Mouse (Mus musculus) liver, postnatal 0 days (tissue): ENCODE data around the gene Dhh. TPM values are rescaled to one million over a fixed set of nuclear protein-coding genes. Genes with fewer than 3 reads are reported as not detected.
A peak's percentile ranks its signal among the peaks of the same experiment; 100 is the strongest.

ENCODE experiments used
- ATAC-seq: fragments of 200-750 bp; cut with Nextera tagmentation; 2 replicates; pipeline ENCODE4 v1.8.0; 2017; ENCODE audit warnings: mild to moderate bottlenecking, moderate library complexity
- DNase-seq: peaks from one replicate; pipeline ENCODE4 v3.0.0-alpha.2; 2016
- H3K27ac ChIP-seq: fragments of 300-500 bp; sonication (generic); 2 replicates; pipeline ENCODE4 v1.5.1; 2014; ENCODE audit warnings: antibody characterized with exemption, moderate library complexity, mild to moderate bottlenecking, low read depth
- H3K27me3 ChIP-seq: fragments of 300-500 bp; sonication (generic); 2 replicates; pipeline ENCODE4 v1.6.1; 2014; ENCODE audit warnings: low read length, control low read depth, mixed read lengths; ENCODE audit not compliant: insufficient read depth
- H3K36me3 ChIP-seq: fragments of 300-500 bp; sonication (generic); replicated peaks from 2 replicates; pipeline ENCODE4 v1.6.1; 2014; ENCODE audit warnings: mild to moderate bottlenecking, control low read depth, low read length, moderate library complexity, mixed read lengths; ENCODE audit not compliant: insufficient read depth
- H3K4me1 ChIP-seq: fragments of 300-500 bp; sonication (generic); 2 replicates; pipeline ENCODE4 v1.6.1; 2014; ENCODE audit warnings: antibody characterized with exemption, mild to moderate bottlenecking, control low read depth; ENCODE audit not compliant: insufficient read depth
- H3K4me2 ChIP-seq: fragments of 300-500 bp; sonication (generic); 2 replicates; pipeline ENCODE4 v1.6.1; 2014; ENCODE audit warnings: low read depth, mild to moderate bottlenecking, low read length, moderate library complexity, mixed read lengths
- H3K4me3 ChIP-seq: fragments of 300-500 bp; sonication (generic); 2 replicates; pipeline ENCODE4 v1.5.1; 2014; ENCODE audit warnings: low read depth, low read length
- H3K9ac ChIP-seq: fragments of 300-500 bp; sonication (generic); replicated peaks from 2 replicates; pipeline ENCODE4 v1.6.1; 2014; ENCODE audit warnings: mild to moderate bottlenecking, moderate library complexity
- H3K9me3 ChIP-seq: fragments of 300-500 bp; sonication (generic); 2 replicates; pipeline ENCODE4 v1.6.1; 2016; ENCODE audit warnings: mild to moderate bottlenecking, control low read depth, low read length, mixed read lengths
- CTCF ChIP-seq: sonication (generic); IDR thresholded peaks from 2 replicates; pipeline ENCODE4 v1.5.1; 2016; ENCODE audit warnings: antibody characterized with exemption, low read depth
- EP300 ChIP-seq: IDR thresholded peaks from 2 replicates; pipeline ENCODE4 v1.6.1; 2016; ENCODE audit warnings: antibody characterized with exemption, low read depth, mild to moderate bottlenecking
- WGBS: fragments of 180-500 bp; shearing (Covaris S2); extraction: QIAGEN DNeasy Blood & Tissue Kit; methylation state at CpG from one replicate; pipeline ENCODE4 v1.1.7; 2014; ENCODE audit not compliant: insufficient replicate concordance; 5-methylcytosine and 5-hydroxymethylcytosine counted together
- polyA plus RNA-seq: library from polyadenylated mRNA; unstranded; fragments of >200 nt; fragmentation: Nextera tagmentation; extraction: Ambion mirVana; gene quantifications from 2 replicates; pipeline ENCODE4 v1.2.1, GENCODE M21; 2015

The Dhh gene
- polyA plus RNA-seq, 1 experiment from 2014 or later = not detected

GRCm38 (mm10) chr15:98859319-98860043 is 38.9 kb downstream of the Dhh start:
- no peaks in the 10 kb centered on the region for H3K4me1 ChIP-seq
- TF ChIP-seq CTCF = no peak
- no peak for TF ChIP-seq EP300
- H3K9ac ChIP-seq = no peak overlapping the region
- ATAC-seq (peak; percentile 82), DNase-seq (peak; percentile 43)
- no peak overlapping the region for H3K4me3 ChIP-seq
- WGBS = 72% methylated on average over 9 of the region's 9 CpGs
- H3K9me3 ChIP-seq = no peaks in the 10 kb centered on the region
- no peak overlapping the region; the same call in 1 of the 2 replicates for H3K4me2 ChIP-seq
- H3K36me3 ChIP-seq = peaks cover 97% of the 10 kb centered on the region
- H3K27me3 ChIP-seq = no peaks in the 10 kb centered on the region
- peak overlapping the region; percentile 57 for H3K27ac ChIP-seq

GRCm38 (mm10) chr15:98854214-98854613 is 44.1 kb downstream of the Dhh start:
- WGBS = 86% methylated on average over 16 of the region's 16 CpGs
- DNase-seq = no peak

GRCm38 (mm10) chr15:98853161-98853937 is 45.0 kb downstream of the Dhh start:
- Histone ChIP-seq H3K4me2 (no peak overlapping the region), H3K4me1 (no peaks in the 10 kb centered on the region), H3K9me3 (no peaks in the 10 kb centered on the region), H3K27me3 (no peaks in the 10 kb centered on the region), H3K9ac (no peak overlapping the region), H3K4me3 (no peak overlapping the region), H3K27ac (no peak overlapping the region), H3K36me3 (peaks cover 99% of the 10 kb centered on the region)
- ATAC-seq (no peak), DNase-seq (no peak)
- TF ChIP-seq EP300 (no peak), CTCF (no peak)
- WGBS = 89% methylated on average over 28 of the region's 28 CpGs

More at GRCm38 (mm10) chr15:98854214-98854613, 44.1 kb downstream of the Dhh start:
- H3K27ac ChIP-seq = no peak overlapping the region
- no peak for ATAC-seq
- H3K4me2 ChIP-seq = no peak overlapping the region
- no peak for TF ChIP-seq CTCF
- no peak for TF ChIP-seq EP300
- H3K36me3 ChIP-seq = peaks cover 98% of the 10 kb centered on the region
- no peak overlapping the region for H3K4me3 ChIP-seq
- no peaks in the 10 kb centered on the region for H3K4me1 ChIP-seq
- H3K9ac ChIP-seq = no peak overlapping the region
- H3K27me3 ChIP-seq = no peaks in the 10 kb centered on the region
- H3K9me3 ChIP-seq = no peaks in the 10 kb centered on the region

GRCm38 (mm10) chr15:98852733-98853132 is 45.6 kb downstream of the Dhh start:
- Histone ChIP-seq H3K4me2 (no peak overlapping the region), H3K9me3 (no peaks in the 10 kb centered on the region), H3K9ac (no peak overlapping the region), H3K4me1 (no peaks in the 10 kb centered on the region), H3K27me3 (no peaks in the 10 kb centered on the region), H3K4me3 (no peak overlapping the region), H3K36me3 (peaks cover 99% of the 10 kb centered on the region), H3K27ac (no peak overlapping the region)
- ATAC-seq (no peak), DNase-seq (no peak)
- WGBS = 82% methylated on average over 8 of the region's 9 CpGs
- TF ChIP-seq CTCF (no peak), EP300 (no peak)

GRCm38 (mm10) chr15:98852071-98852470 is 46.3 kb downstream of the Dhh start:
- H3K4me3 ChIP-seq = no peak overlapping the region
- H3K27me3 ChIP-seq = no peaks in the 10 kb centered on the region
- H3K4me1 ChIP-seq = no peaks in the 10 kb centered on the region
- H3K9ac ChIP-seq = no peak overlapping the region
- TF ChIP-seq CTCF (no peak), EP300 (no peak)
- H3K36me3 ChIP-seq = peaks cover 98% of the 10 kb centered on the region
- H3K27ac ChIP-seq = no peak overlapping the region
- WGBS = 86% methylated on average over 9 of the region's 9 CpGs
- DNase-seq = no peak
- ATAC-seq = no peak
- no peak overlapping the region for H3K4me2 ChIP-seq
- no peaks in the 10 kb centered on the region for H3K9me3 ChIP-seq

GRCm38 (mm10) chr15:98851229-98851818 is 47.0 kb downstream of the Dhh start:
- TF ChIP-seq EP300 (no peak), CTCF (no peak)
- 86% methylated on average over 21 of the region's 21 CpGs for WGBS
- Histone ChIP-seq H3K9me3 (no peaks in the 10 kb centered on the region), H3K27me3 (no peaks in the 10 kb centered on the region), H3K9ac (no peak overlapping the region), H3K4me2 (no peak overlapping the region), H3K4me1 (no peaks in the 10 kb centered on the region), H3K27ac (no peak overlapping the region), H3K36me3 (peaks cover 98% of the 10 kb centered on the region), H3K4me3 (no peak overlapping the region)
- ATAC-seq (no peak), DNase-seq (no peak)
